In the genomic region with DNA sequence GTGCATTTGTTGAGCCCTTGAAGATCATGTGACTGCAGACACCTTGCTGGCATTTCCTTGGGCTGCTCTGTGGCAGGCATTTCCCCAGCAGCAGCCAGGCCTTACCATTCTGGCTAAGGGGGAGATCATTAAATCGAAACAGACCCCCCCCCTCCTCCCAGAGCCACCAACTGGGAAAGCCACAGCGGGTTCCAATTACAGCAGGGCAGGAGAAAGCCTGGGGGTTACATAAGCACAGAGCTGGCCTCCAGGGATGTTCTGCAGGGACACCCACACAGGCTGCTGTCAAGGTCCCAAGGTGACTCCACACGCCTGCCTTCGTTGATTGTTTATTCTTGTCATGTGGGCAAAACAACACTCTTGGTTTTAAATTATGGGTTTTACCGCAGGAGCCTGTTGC, we compare ENCODE assay signal across 17 mouse cellular contexts. TPM values are rescaled to one million over a fixed set of nuclear protein-coding genes. Genes with fewer than 3 reads are reported as not detected.
DNase-seq lines count a peak whose midpoint lies in the region; ATAC-seq lines count a peak whose summit lies in the region.
"Had no signal": no experiment of that assay in that cellular context is flagged by ENCODE, and none has a peak within 500 bp of the region (broad histone marks: within the 10 kb centered on the region; RNA-seq: fewer than 3 reads in every experiment).

No protein-coding gene starts in this region.

- ATAC-seq in embryonic facial prominence, embryonic 11.5 days (replicated peaks; ENCODE audit: insufficient number of reproducible peaks, low FRiP score, low TSS enrichment, low read depth) = no peak
- ATAC-seq in heart, embryonic 16.5 days (replicated peaks; ENCODE audit: extremely low read depth, insufficient read depth, low FRiP score) = no peak; the same call in 1 of the 2 replicates
- no peak for ATAC-seq in cerebellum, adult (ENCODE audit: insufficient number of reproducible peaks, low FRiP score, low TSS enrichment)
- ATAC-seq: forebrain, embryonic 16.5 days; intestine, embryonic 16.5 days; Patski had no signal

- DNase-seq in adrenal gland, adult (ENCODE audit: inconsistent age in 2 of 2, low spot score in 1 of 2) = peak; percentile 54 to 79
- DNase-seq in adrenal gland, postnatal 25 days = no peak
- DNase-seq in heart, adult 18-20 months = peak; percentile 39 to 44
- no peak for DNase-seq in heart, postnatal 25 days (ENCODE audit: low spot score)
- peak; percentile 69 for DNase-seq in embryonic facial prominence, embryonic 11.5 days (ENCODE audit: low spot score)
- DNase-seq in right cerebral cortex, adult 2 months (ENCODE audit: low spot score in 2 of 2) = no peak
- DNase-seq: cerebellum, adult 9-10 months; kidney, postnatal 4 days; layer of hippocampus, postnatal 36 days; thymus, adult 2 months had no signal

- intact Hi-C loops in heart, postnatal 25 days (cut with DNase I) = no loop called here

- H3K9me3 ChIP-seq in embryonic facial prominence, embryonic 11.5 days (replicated peaks; ENCODE audit: control insufficient read depth, low read length) = no peaks in the 10 kb centered on the region
- H3K9me3 ChIP-seq in heart, embryonic 16.5 days (replicated peaks; ENCODE audit: control insufficient read depth, low read length) = no peaks in the 10 kb centered on the region
- H3K9me3 ChIP-seq: lung, embryonic 15.5 days had no signal

- H3K9ac ChIP-seq in embryonic facial prominence, embryonic 11.5 days (replicated peaks; ENCODE audit: low read length) = no peak overlapping the region
- H3K9ac ChIP-seq in heart, embryonic 16.5 days (ENCODE audit: low read length) = peak overlapping the region; percentile 10
- H3K9ac ChIP-seq: lung, embryonic 15.5 days had no signal

- no peak overlapping the region for H3K4me3 ChIP-seq in embryonic facial prominence, embryonic 11.5 days (ENCODE audit: low read depth, low read length)
- H3K4me3 ChIP-seq in heart, embryonic 16.5 days (ENCODE audit: low read length) = no peak overlapping the region
- H3K4me3 ChIP-seq: lung, embryonic 15.5 days; megakaryocyte, embryonic 14.5 days had no signal

- H3K4me1 ChIP-seq in embryonic facial prominence, embryonic 11.5 days (ENCODE audit: control insufficient read depth, insufficient read depth, low read length) = no peaks in the 10 kb centered on the region; the same call in 1 of the 2 replicates
- peaks cover 22% of the 10 kb centered on the region for H3K4me1 ChIP-seq in heart, embryonic 16.5 days (ENCODE audit: control insufficient read depth, insufficient read depth, low read length)
- H3K4me1 ChIP-seq: lung, embryonic 15.5 days had no signal

- H3K27ac ChIP-seq in embryonic facial prominence, embryonic 11.5 days (replicated peaks; ENCODE audit: low read depth, low read length) = no peak overlapping the region
- peak overlapping the region; percentile 88 for H3K27ac ChIP-seq in heart, embryonic 16.5 days (ENCODE audit: low read length)
- H3K27ac ChIP-seq: lung, embryonic 15.5 days had no signal

- no peak overlapping the region for H3K4me2 ChIP-seq in embryonic facial prominence, embryonic 11.5 days (ENCODE audit: low read depth, low read length)
- H3K4me2 ChIP-seq in heart, embryonic 16.5 days (ENCODE audit: low read depth, low read length) = no peak overlapping the region
- H3K4me2 ChIP-seq: lung, embryonic 15.5 days had no signal

- H3K27me3 ChIP-seq in embryonic facial prominence, embryonic 11.5 days (ENCODE audit: control insufficient read depth, insufficient read depth, low read length) = no peaks in the 10 kb centered on the region
- H3K27me3 ChIP-seq in heart, embryonic 16.5 days (ENCODE audit: control insufficient read depth, insufficient read depth, low read length) = no peaks in the 10 kb centered on the region
- H3K27me3 ChIP-seq: lung, embryonic 15.5 days; Patski had no signal

- H3K36me3 ChIP-seq in embryonic facial prominence, embryonic 11.5 days (replicated peaks; ENCODE audit: control insufficient read depth, insufficient read depth, low read depth, low read length) = no peaks in the 10 kb centered on the region
- H3K36me3 ChIP-seq in heart, embryonic 16.5 days (ENCODE audit: control insufficient read depth, insufficient read depth) = peaks cover 5% of the 10 kb centered on the region; the same call in 1 of the 2 replicates
- H3K36me3 ChIP-seq: lung, embryonic 15.5 days had no signal

- WGBS in embryonic facial prominence, embryonic 11.5 days = 14% methylated on average over 5 of the region's 5 CpGs
- WGBS in heart, embryonic 16.5 days = 33% methylated on average over 5 of the region's 5 CpGs

RNA-seq across cellular contexts. Expression of gene Sspn, which starts 26.6 kb away (rescaled TPM):
- 10.8 and 18.3 TPM in 2 replicates for total RNA-seq in adrenal gland, postnatal 25 days (2021)
- 100 to 1,000 TPM in 1 of 2 experiments, 10 to 100 TPM in 1; 99.7 to 102 TPM for total RNA-seq in heart, adult 18-20 months (2021)
- total RNA-seq in heart, postnatal 25 days (2021) = 100 to 1,000 TPM; 136 to 145 TPM
- 4.1 TPM in 2 replicates for polyA plus RNA-seq in embryonic facial prominence, embryonic 11.5 days (2014; fragmentation: Nextera tagmentation; extraction: Ambion mirVana)
- 78.7 and 79.6 TPM in 2 replicates for polyA plus RNA-seq in heart, embryonic 16.5 days (2015; fragmentation: Nextera tagmentation; extraction: Ambion mirVana)

Comparison
In these comparisons a context has a peak if more than half of its experiments do, and no peak if none do; other contexts are left out.
1. DNase-seq: peak in adrenal gland, adult (2 of 2), heart, adult 18-20 months (2 of 2) and embryonic facial prominence, embryonic 11.5 days (single experiment); none in adrenal gland, postnatal 25 days (single experiment), heart, postnatal 25 days (single experiment) and right cerebral cortex, adult 2 months (0 of 2).